Mouse (Mus musculus): Measurements from ENCODE around the gene Gm47841.

Gene Gm47841

GRCm38 (mm10) chr15:101041966-101042365 lies 5.2 kb downstream of the Gm47841 start:
- no peak for DNase-seq

GRCm38 (mm10) chr15:101039651-101040050 lies 7.5 kb downstream of the Gm47841 start:
- no peak for DNase-seq

GRCm38 (mm10) chr15:101028960-101029359 lies 18.2 kb downstream of the Gm47841 start:
- DNase-seq: no peak

- DNase-seq: no peak
Observed at GRCm38 (mm10) chr15:101011352-101011751, 35.8 kb downstream of the Gm47841 start.

- no peak for DNase-seq
Observed at GRCm38 (mm10) chr15:101008386-101009010, 38.7 kb downstream of the Gm47841 start.

- no peak for DNase-seq
Observed at GRCm38 (mm10) chr15:101007236-101007635, 40.0 kb downstream of the Gm47841 start.

GRCm38 (mm10) chr15:101006251-101007040 lies 40.8 kb downstream of the Gm47841 start:
- DNase-seq: peak; percentile 64

- DNase-seq: no peak
Observed at GRCm38 (mm10) chr15:101005717-101006116, 41.5 kb downstream of the Gm47841 start.

- DNase-seq: no peak
Observed at GRCm38 (mm10) chr15:101004538-101004937, 42.7 kb downstream of the Gm47841 start.

GRCm38 (mm10) chr15:101002466-101002865 lies 44.7 kb downstream of the Gm47841 start:
- no peak for DNase-seq

GRCm38 (mm10) chr15:101001685-101002084 lies 45.5 kb downstream of the Gm47841 start:
- no peak for DNase-seq

- peak; percentile 22 for DNase-seq
Observed at GRCm38 (mm10) chr15:100997090-100997489, 50.1 kb downstream of the Gm47841 start.
